Mouse (Mus musculus): Measurements from ENCODE around the gene Med27.

Gene Med27

GRCm38 (mm10) chr2:29400234-29400633, 53.6 kb downstream of the Med27 start:
- DNase-seq (ENCODE audit: low spot score) = no peak

GRCm38 (mm10) chr2:29400812-29401211, 54.2 kb downstream of the Med27 start:
- DNase-seq (ENCODE audit: low spot score) = no peak

DNA sequence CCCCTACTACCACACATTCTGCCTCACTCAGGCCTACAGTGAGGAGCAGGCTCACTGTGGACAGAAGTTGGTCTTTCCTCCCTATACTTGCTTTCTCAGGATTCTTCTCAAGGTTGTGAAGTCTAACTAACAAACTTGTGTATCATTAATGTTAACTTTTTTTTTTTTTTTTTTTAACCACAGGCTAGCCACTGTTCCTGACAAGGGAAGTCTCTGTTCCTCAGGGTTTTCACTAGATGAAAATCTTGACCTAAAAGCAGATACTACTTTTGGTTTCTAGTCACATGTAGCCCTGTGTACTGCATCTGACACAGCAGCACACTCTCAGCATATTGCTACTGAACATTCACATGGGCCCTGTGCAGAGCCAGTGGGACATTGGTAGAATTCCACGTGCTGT, 55.2 kb downstream of the Med27 start:
- DNase-seq (ENCODE audit: low spot score) = no peak

GRCm38 (mm10) chr2:29402550-29403076, 56.0 kb downstream of the Med27 start:
- no peak for DNase-seq (ENCODE audit: low spot score)

GRCm38 (mm10) chr2:29403799-29404530, 57.3 kb downstream of the Med27 start:
- DNase-seq (ENCODE audit: low spot score) = no peak

- DNase-seq (ENCODE audit: low spot score) = peak; percentile 10
Observed at GRCm38 (mm10) chr2:29404931-29405330, 58.3 kb downstream of the Med27 start.

GRCm38 (mm10) chr2:29405848-29406247, 59.2 kb downstream of the Med27 start:
- DNase-seq (ENCODE audit: low spot score) = no peak

DNA sequence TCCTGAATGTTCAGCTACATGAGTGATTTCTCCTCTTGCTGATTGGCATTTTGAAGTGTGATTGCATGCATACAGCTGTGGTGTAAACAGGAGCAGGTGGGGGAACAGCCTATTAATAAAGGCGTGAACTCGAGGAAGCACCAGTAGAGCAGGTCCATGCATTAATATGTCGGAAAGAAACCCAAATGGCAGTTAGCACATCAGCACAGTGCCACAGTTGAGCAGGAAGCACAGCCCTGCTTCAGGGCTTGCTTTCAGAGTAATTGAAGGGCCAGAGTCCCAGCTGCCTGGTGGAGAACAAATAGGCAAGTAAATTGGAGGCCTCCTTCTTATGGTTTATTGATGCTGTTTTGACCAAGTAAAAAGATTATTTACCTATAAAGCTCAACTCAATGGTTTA, 60.7 kb downstream of the Med27 start:
- DNase-seq (ENCODE audit: low spot score) = no peak

DNA sequence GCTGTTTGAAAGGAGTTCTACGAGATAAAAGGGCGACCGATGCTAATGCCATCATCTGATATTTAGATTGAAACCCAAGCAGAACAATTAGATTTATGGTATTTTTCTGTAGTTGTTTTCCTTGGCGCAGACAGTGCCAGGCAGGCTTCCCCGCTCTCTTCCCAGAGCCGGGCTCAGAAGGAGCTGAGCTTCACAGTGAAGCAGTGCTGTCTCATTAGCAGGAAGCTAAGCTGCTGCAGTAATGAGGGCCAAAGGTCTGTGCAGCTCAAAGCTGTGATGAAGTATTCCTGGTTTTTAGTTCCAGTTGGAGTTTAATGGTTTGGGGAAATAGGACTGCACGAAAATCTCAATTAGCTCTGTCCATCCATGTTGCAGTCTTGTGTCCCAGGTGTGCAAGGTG, 61.1 kb downstream of the Med27 start:
- DNase-seq (ENCODE audit: low spot score) = no peak

GRCm38 (mm10) chr2:29410884-29411283, 64.3 kb downstream of the Med27 start:
- DNase-seq (ENCODE audit: low spot score) = no peak

- no peak for DNase-seq (ENCODE audit: low spot score)
Observed at GRCm38 (mm10) chr2:29412458-29412857, 65.8 kb downstream of the Med27 start.

GRCm38 (mm10) chr2:29413259-29413993, 66.8 kb downstream of the Med27 start:
- DNase-seq (ENCODE audit: low spot score) = no peak

DNA sequence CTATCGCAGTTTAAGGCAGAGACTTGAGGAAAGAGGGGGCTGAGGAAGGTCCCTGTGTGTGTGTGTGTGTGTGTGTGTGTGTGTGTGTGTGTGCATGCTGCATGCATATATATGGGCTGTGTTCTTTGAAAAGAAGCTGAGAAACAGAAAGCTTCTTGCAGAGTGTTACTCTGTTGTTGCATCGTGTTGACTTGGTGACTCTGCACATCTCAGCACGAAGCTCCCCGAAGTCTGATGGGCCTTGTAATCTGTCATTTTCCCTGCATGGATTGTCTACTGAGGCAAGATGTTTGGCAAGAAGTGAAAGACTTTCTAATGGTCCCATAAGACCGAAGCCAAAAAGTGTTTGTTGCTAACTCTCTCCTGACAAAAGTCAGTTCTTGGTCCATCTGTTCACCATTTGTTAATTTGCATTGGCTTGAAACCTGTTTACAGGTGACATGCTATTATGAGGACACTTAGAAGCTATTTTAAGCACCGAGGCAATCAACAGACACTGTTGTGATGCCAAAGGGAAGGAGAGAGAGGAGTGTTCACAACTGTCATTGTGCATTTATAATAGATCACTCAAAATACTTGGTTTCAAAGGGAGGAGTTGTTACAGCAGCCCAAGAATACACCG, 68.3 kb downstream of the Med27 start:
- no peak for DNase-seq (ENCODE audit: low spot score)

GRCm38 (mm10) chr2:29418498-29418897, 71.9 kb downstream of the Med27 start:
- DNase-seq (ENCODE audit: low spot score) = no peak

- no peak for DNase-seq (ENCODE audit: low spot score)
Observed at GRCm38 (mm10) chr2:29419434-29419833, 72.8 kb downstream of the Med27 start.

- DNase-seq (ENCODE audit: low spot score) = no peak
Observed at GRCm38 (mm10) chr2:29419946-29420345, 73.3 kb downstream of the Med27 start.

- DNase-seq (ENCODE audit: low spot score) = no peak
Observed at GRCm38 (mm10) chr2:29422126-29422840, 75.7 kb downstream of the Med27 start.

DNA sequence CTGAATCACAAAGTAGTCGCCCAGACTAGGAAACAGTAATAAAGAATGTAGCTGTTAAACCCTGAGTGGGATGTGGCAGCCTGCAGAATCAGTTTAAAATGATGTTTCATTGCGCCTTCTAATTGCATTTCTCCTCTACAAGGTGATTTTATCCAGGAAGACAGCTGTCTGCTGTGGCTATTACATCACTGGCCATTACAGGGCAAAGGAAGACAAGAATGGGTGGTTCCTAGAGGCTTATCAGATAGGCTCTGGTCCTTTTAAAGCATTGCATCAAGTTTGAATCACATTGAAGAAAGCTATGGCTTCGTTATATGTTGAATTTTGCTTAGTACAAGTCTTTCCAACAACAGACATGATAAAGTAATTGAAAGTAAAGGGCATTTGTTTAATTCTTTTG, 76.4 kb downstream of the Med27 start:
- no peak for DNase-seq (ENCODE audit: low spot score)

DNA sequence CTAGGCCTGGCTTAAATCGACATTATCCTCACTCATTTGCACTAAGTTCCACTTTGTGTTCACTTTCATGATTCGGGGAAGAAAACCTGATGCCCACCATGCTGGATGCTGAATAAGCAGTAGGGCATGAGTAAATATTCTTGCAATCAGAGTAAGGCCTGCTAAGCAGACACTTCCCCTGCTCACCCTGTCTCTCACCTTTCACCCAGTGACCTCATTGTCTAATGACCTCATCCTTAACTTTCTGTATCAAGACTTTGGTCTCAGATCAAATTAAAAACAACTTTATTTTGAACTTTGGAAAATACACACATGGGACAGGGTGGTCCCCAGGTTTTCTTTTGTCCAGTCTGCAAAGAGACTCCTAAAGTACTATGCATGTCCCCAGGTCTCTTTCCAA, 78.8 kb downstream of the Med27 start:
- DNase-seq (ENCODE audit: low spot score) = no peak

DNA sequence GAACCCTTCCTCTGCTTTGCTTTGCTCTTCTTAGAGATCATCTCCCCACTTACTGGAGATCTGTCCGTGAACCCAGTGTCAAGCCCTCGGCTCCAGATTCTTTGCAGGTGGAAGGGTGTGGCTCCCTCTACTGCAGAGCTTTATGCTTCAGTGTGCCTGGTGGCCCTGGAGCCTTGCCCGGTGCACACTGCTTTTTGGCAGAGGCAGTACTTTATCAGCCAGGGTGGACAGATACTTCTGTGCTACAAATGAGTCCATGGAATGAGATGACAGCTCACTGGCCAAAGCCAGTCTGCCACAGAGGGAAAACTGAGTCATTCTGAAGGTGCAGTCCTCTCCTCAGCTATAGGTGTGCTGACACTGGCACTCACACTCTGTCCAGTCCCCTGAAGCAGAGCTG, 80.1 kb downstream of the Med27 start:
- DNase-seq (ENCODE audit: low spot score) = no peak

GRCm38 (mm10) chr2:29432565-29432964, 85.9 kb downstream of the Med27 start:
- DNase-seq (ENCODE audit: low spot score) = no peak

GRCm38 (mm10) chr2:29436376-29436775, 89.8 kb downstream of the Med27 start:
- DNase-seq (ENCODE audit: low spot score) = no peak
